Mouse (Mus musculus) spleen, adult 2 months (tissue): ENCODE measurements at regions not wholly inside any gene's neighbourhood (a gene's known extent, or its start where the extent isn't known, plus 50 kb on each side); places are given as distances from the start of the nearest gene placed in this dataset.

Experiments
- DNase-seq, 2 experiments: peaks; one replicate each; pipeline versions ENCODE4 v3.0.0 to v3.0.0-alpha.2; 2012 to 2021; ENCODE audit warnings: low spot score in 2 of 2, low read depth in 1 of 2
- H3K27ac ChIP-seq: fragments of 200-500 bp; 2 replicates; pipeline ENCODE4 v1.5.1; 2012; ENCODE audit warnings: low read length, inconsistent platforms; ENCODE audit not compliant: insufficient read depth
- H3K27me3 ChIP-seq: fragments of 200-500 bp; 2 replicates; pipeline ENCODE4 v1.6.1; 2012; ENCODE audit warnings: mild to moderate bottlenecking, moderate library complexity, low read length, inconsistent platforms; ENCODE audit not compliant: control insufficient read depth, insufficient read depth
- H3K36me3 ChIP-seq: fragments of 200-500 bp; 2 replicates; pipeline ENCODE4 v1.6.1; 2012; ENCODE audit warnings: mild to moderate bottlenecking, low read length, inconsistent platforms; ENCODE audit not compliant: control insufficient read depth, insufficient read depth
- H3K4me1 ChIP-seq: fragments of 200-500 bp; 2 replicates; pipeline ENCODE4 v1.6.1; 2011; ENCODE audit warnings: inconsistent platforms; ENCODE audit not compliant: control insufficient read depth, insufficient read depth, insufficient read length
- H3K4me3 ChIP-seq: fragments of 200-500 bp; 2 replicates; pipeline ENCODE4 v1.5.1; 2011; ENCODE audit warnings: mild to moderate bottlenecking, inconsistent platforms; ENCODE audit not compliant: insufficient read depth, insufficient read length; ENCODE audit errors: extremely low read depth
- CTCF ChIP-seq: fragments of 200-500 bp; IDR thresholded peaks from 2 replicates; pipeline ENCODE4 v1.5.1; 2011; ENCODE audit warnings: mild to moderate bottlenecking, inconsistent platforms; ENCODE audit not compliant: insufficient read depth, insufficient read length, insufficient replicate concordance; ENCODE audit errors: extremely low read depth
- POLR2A ChIP-seq: fragments of 200-500 bp; IDR thresholded peaks from 2 replicates; pipeline ENCODE4 v1.6.1; 2011; ENCODE audit warnings: low read depth, low read length, inconsistent platforms
- WGBS: fragments of 180-500 bp; shearing (Covaris S2); methylation state at CpG from one replicate; pipeline ENCODE4 v1.1.7; 2018; 5-methylcytosine and 5-hydroxymethylcytosine counted together

DNA sequence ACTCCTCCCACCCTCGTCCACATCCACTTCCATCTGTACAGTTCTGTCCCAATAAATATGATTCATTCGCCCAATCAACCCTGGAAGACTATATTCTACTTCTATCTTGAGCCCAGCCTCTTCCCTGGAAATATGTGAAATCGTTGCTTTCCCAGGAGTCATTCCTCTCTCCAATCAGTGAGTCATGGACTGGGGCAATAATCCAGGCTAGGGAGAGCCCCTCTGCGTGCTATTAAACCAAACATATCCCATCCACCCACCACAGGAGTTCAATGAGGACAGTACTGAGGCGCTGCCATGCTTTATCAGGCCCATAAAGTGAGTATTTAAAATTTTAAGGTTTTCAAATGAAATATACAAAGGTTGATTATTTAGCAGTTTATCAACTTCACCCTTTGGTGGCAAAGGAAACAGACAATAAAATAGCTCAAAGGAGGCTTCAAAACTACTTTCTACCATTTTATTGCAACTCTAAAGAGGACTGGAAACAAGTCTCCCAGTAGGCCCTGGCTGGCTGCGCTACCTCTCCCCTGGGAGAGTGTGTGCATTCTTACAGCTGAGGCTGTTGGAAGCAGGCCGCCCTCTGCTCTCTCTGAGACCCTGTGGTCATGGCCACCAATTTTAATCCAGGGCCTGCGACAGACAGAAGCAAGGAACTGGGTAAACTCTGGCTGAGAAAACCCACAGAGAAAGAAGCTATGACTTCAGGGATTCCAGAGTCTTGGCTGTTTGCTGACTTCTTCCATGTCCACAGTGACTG is 471.9 kb downstream of the Lmo4 start:
- Histone ChIP-seq H3K27me3 (no peaks in the 10 kb centered on the region), H3K4me1 (peaks cover 2% of the 10 kb centered on the region; the same call in 1 of the 2 replicates), H3K4me3 (no peak overlapping the region), H3K36me3 (no peaks in the 10 kb centered on the region), H3K27ac (no peak overlapping the region)
- no peak for DNase-seq
- 76% methylated on average over 8 of the region's 8 CpGs for WGBS
- no peak for TF ChIP-seq POLR2A
- no peak for TF ChIP-seq CTCF

DNA sequence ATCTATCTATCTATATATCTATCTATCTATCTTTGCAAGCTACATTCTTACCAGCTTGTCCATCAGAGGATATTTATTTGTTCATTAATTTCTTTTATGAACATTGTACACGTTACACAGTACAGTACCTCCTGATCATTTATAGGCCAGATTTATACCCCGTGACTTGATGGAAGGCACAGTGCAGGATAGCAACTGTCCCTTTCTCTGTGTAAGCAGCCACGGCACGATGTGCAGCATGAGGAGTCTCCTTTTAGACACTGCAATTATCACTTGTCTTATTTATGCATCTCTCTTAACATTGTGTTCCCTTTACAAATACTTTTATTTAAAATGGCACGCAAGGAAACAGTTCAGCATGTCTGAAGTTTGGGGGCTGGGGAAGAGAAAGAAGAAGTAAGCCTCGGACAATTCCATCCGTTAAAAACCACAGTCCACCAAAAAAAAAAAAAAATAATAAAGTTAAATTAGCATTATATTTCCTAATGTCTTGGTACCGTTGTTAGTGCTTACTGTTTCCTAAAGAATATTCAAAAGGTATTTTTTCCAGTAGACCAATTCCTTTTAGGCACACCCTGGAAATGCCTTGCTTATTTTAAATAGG is 475.4 kb downstream of the Lmo4 start:
- Histone ChIP-seq H3K27me3 (no peaks in the 10 kb centered on the region), H3K4me1 (peaks cover 4% of the 10 kb centered on the region; the same call in 1 of the 2 replicates), H3K36me3 (no peaks in the 10 kb centered on the region), H3K27ac (no peak overlapping the region), H3K4me3 (no peak overlapping the region)
- 43% methylated on average over 8 of the region's 8 CpGs for WGBS
- DNase-seq = no peak
- TF ChIP-seq CTCF (no peak), POLR2A (no peak)

DNA sequence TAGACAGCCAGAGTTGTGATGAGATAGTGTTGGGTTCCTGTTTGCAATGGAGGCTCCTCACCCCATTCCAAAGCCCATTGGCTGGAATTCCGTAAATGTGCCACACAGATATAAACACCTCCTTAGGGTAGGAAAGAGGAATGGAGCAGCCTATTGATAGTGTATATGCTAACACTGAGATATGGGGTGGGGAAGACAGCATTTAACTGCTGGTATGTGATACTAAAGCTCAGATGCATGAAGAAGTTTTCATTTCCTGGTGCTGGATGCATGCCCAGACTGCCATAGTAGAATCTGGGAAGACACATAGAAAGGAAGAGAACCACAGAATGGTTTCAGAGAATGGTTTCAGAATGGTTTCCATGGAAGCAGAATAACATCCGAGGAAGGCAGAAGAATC is 482.4 kb downstream of the Lmo4 start:
- WGBS = 81% methylated on average over 2 of the region's 2 CpGs
- Histone ChIP-seq H3K4me1 (0 out of 2 replicates have a peak, but pooled peaks cover 2% of the 10 kb centered on the region), H3K27ac (no peak overlapping the region), H3K36me3 (no peaks in the 10 kb centered on the region), H3K4me3 (no peak overlapping the region), H3K27me3 (no peaks in the 10 kb centered on the region)
- TF ChIP-seq POLR2A (no peak), CTCF (no peak)
- DNase-seq = no peak

DNA sequence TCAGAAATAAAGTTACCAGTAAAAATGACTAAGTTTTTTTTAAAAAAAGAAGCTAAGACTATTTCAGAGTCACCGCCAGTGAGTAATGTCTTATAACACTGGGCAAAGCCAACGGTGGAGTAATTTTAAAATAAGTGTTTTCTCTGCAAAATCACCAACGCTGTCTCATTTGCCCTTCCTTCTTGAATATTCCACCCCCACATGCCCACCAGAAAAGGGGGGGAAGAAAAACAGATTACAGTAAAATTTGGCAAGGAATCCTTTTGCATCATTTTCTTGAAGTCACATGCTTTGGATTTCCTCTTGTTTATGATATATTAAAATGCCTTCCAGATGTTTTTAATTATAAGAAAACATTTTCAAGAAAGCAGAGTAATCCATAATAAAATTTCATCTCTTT is 482.9 kb downstream of the Lmo4 start:
- H3K27ac ChIP-seq = no peak overlapping the region
- no peaks in the 10 kb centered on the region for H3K36me3 ChIP-seq
- no peak for DNase-seq
- H3K4me3 ChIP-seq = no peak overlapping the region
- no peak for TF ChIP-seq CTCF
- TF ChIP-seq POLR2A = no peak
- 84% methylated on average over 3 of the region's 3 CpGs for WGBS
- H3K27me3 ChIP-seq = no peaks in the 10 kb centered on the region
- H3K4me1 ChIP-seq = 0 out of 2 replicates have a peak, but pooled peaks cover 2% of the 10 kb centered on the region

- Histone ChIP-seq H3K27me3 (no peaks in the 10 kb centered on the region), H3K4me3 (no peak overlapping the region), H3K4me1 (no peaks in the 10 kb centered on the region), H3K36me3 (no peaks in the 10 kb centered on the region), H3K27ac (no peak overlapping the region)
- TF ChIP-seq POLR2A = no peak
- no peak for TF ChIP-seq CTCF
- 97% methylated on average over 2 of the region's 2 CpGs for WGBS
- no peak for DNase-seq
Measured at GRCm38 (mm10) chr3:143713183-143713582, 491.8 kb downstream of the Lmo4 start.

- TF ChIP-seq CTCF = no peak
- DNase-seq = no peak
- no peaks in the 10 kb centered on the region for H3K27me3 ChIP-seq
- no peak overlapping the region for H3K27ac ChIP-seq
- 92% methylated on average over 16 of the region's 16 CpGs for WGBS
- no peaks in the 10 kb centered on the region for H3K4me1 ChIP-seq
- no peak overlapping the region for H3K4me3 ChIP-seq
- H3K36me3 ChIP-seq = no peaks in the 10 kb centered on the region
Measured at GRCm38 (mm10) chr3:143710805-143711469, 494.1 kb downstream of the Lmo4 start.
